Mouse (Mus musculus) midbrain, embryonic 11.5 days (tissue): ENCODE data around the gene Ssr2. TPM values are rescaled to one million over a fixed set of nuclear protein-coding genes. Genes with fewer than 3 reads are reported as not detected.

Experiments
- ATAC-seq: fragments of 200-750 bp; cut with Nextera tagmentation; 2 replicates; pipeline ENCODE4 v1.8.0; 2017; ENCODE audit warnings: moderate TSS enrichment, moderate library complexity; ENCODE audit not compliant: low FRiP score
- DNase-seq: peaks from one replicate; pipeline ENCODE4 v3.0.0; 2015; ENCODE audit warnings: low spot score; ENCODE audit errors: missing footprints
- H3K27ac ChIP-seq: fragments of 300-500 bp; sonication (generic); 2 replicates; pipeline ENCODE4 v1.5.1; 2014; ENCODE audit warnings: low read depth, low read length
- H3K27me3 ChIP-seq: fragments of 300-500 bp; sonication (generic); 2 replicates; pipeline ENCODE4 v1.6.1; 2014; ENCODE audit warnings: mild to moderate bottlenecking, low read length, moderate library complexity, mixed read lengths; ENCODE audit not compliant: control insufficient read depth, insufficient read depth
- H3K36me3 ChIP-seq: fragments of 300-500 bp; sonication (generic); 2 replicates; pipeline ENCODE4 v1.6.1; 2014; ENCODE audit warnings: mild to moderate bottlenecking, low read length, moderate library complexity, mixed read lengths; ENCODE audit not compliant: control insufficient read depth, insufficient read depth
- H3K4me1 ChIP-seq: fragments of 300-500 bp; sonication (generic); 2 replicates; pipeline ENCODE4 v1.6.1; 2014; ENCODE audit warnings: low read length; ENCODE audit not compliant: control insufficient read depth, insufficient read depth
- H3K4me2 ChIP-seq: fragments of 300-500 bp; sonication (generic); 2 replicates; pipeline ENCODE4 v1.6.1; 2014; ENCODE audit warnings: mild to moderate bottlenecking, moderate library complexity
- H3K4me3 ChIP-seq: fragments of 300-500 bp; sonication (generic); 2 replicates; pipeline ENCODE4 v1.5.1; 2014; ENCODE audit warnings: low read depth, low read length
- H3K9ac ChIP-seq: fragments of 300-500 bp; sonication (generic); 2 replicates; pipeline ENCODE4 v1.6.1; 2014; ENCODE audit warnings: low read length
- H3K9me3 ChIP-seq: fragments of 300-500 bp; sonication (generic); 2 replicates; pipeline ENCODE4 v1.6.1; 2016; ENCODE audit warnings: low read length; ENCODE audit not compliant: control insufficient read depth
- WGBS: fragments of 180-500 bp; shearing (Covaris S2); extraction: QIAGEN DNeasy Blood & Tissue Kit; methylation state at CpG from one replicate; pipeline ENCODE4 v1.1.7; 2014; 5-methylcytosine and 5-hydroxymethylcytosine counted together
- polyA plus RNA-seq: library from polyadenylated mRNA; unstranded; fragments of >200 nt; fragmentation: Nextera tagmentation; extraction: Ambion mirVana; gene quantifications from 2 replicates; pipeline ENCODE4 v1.2.1, GENCODE M21; 2014

Gene Ssr2
- polyA plus RNA-seq, 1 experiment from 2014 or later, result 154 TPM

- Histone ChIP-seq H3K4me3 (peak within 1 kb of the TSS; percentile 96), H3K27me3 (no peaks in the 10 kb centered on the region), H3K9ac (peak within 1 kb of the TSS; percentile 100), H3K36me3 (peaks cover 13% of the 10 kb centered on the region), H3K4me1 (peaks cover 58% of the 10 kb centered on the region), H3K4me2 (peak within 1 kb of the TSS; percentile 96), H3K27ac (peak within 1 kb of the TSS; percentile 97), H3K9me3 (no peaks in the 10 kb centered on the region)
- 0% methylated on average over 16 of the region's 31 CpGs for WGBS
- ATAC-seq (no peak), DNase-seq (no peak)
Measured at GRCm38 (mm10) chr3:88532299-88532674, 43.4 kb upstream of the Ssr2 start, which contains the start of gene Mex3a. Gene Mex3a, plus strand, starts transcription at chr3:88532395.

DNA sequence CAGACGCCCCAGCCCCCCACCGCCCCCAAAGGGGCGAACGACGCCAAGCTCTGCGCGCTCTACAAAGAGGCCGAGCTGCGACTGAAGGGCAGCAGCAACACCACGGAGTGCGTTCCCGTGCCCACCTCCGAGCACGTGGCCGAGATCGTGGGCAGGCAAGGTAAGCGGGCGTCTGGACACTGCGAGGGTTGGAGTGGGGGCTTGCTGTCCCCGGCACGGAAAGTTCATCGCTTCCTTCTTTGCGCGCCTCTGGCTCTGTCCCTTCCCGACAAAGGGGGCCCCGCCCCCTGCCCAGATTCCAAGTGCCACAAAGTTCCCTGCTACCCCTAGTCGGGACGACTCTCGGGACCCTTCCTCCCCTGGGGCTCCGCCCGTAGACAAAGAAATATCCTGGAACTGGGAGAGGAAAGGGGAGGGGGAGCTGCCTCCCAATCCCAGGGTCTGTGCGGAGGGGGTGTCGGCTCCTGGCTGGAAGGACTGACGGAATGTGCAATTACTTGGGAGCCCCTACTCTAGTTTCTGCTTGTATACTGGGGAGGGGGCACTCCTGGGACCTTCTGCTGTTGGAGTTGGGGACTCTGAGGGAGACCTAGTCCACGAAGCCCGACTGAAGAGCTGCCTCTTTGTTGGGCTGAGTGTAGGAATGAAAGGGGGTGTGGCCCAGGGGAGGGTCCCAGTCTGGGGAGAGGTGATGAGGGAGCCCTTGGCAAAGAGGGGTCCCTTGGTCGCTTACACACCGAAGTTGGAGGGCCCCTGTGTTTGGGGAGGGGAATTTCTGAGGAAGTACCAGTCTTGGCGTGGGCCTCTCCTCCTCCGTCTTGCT, 42.8 kb upstream of the Ssr2 start:
- ATAC-seq (peak; percentile 10), DNase-seq (peak; percentile 97)
- Histone ChIP-seq H3K4me2 (peak overlapping the region; percentile 96), H3K9ac (peak overlapping the region; percentile 100), H3K27me3 (no peaks in the 10 kb centered on the region), H3K27ac (peak overlapping the region; percentile 97), H3K36me3 (peaks cover 17% of the 10 kb centered on the region), H3K4me1 (peaks cover 59% of the 10 kb centered on the region), H3K9me3 (no peaks in the 10 kb centered on the region), H3K4me3 (peak overlapping the region; percentile 96)
- WGBS, result under 1% methylated on average over 39 of the region's 40 CpGs

- 2% methylated on average over 4 of the region's 5 CpGs for WGBS
- H3K9ac ChIP-seq, result peak overlapping the region; percentile 100
- H3K27me3 ChIP-seq, result no peaks in the 10 kb centered on the region
- H3K4me1 ChIP-seq, result peaks cover 63% of the 10 kb centered on the region
- peak overlapping the region; percentile 96 for H3K4me2 ChIP-seq
- H3K9me3 ChIP-seq, result no peaks in the 10 kb centered on the region
- ATAC-seq, result no peak
- peak; percentile 88 for DNase-seq
- H3K36me3 ChIP-seq, result peaks cover 17% of the 10 kb centered on the region
- peak overlapping the region; percentile 97 for H3K27ac ChIP-seq
- H3K4me3 ChIP-seq, result peak overlapping the region; percentile 96
Measured at GRCm38 (mm10) chr3:88533706-88534105, 42.0 kb upstream of the Ssr2 start.

GRCm38 (mm10) chr3:88535005-88535404, 40.7 kb upstream of the Ssr2 start:
- peaks cover 61% of the 10 kb centered on the region for H3K4me1 ChIP-seq
- DNase-seq, result peak; percentile 89

DNA sequence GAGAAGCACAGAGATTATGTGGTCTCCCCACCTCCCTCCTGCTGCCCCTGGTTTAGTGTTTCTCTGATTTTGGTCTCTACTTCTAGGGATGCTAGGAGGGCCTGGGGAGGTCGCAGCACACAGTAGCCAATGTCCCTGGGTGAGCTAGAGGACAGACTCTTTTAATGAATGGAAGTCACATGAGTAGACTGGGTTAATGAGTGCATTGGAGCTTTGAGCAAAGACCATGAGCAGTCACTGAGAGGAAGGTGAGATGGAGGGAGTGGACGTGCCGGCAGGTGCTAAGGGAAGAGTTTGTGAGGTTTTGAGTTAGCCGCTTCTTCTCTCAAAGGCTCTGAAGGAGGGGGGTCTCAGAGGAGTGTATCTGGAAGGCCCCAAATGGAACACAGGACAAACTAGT, 40.1 kb upstream of the Ssr2 start:
- DNase-seq (peak; percentile 91), ATAC-seq (no peak)
- Histone ChIP-seq H3K4me1 (peaks cover 62% of the 10 kb centered on the region), H3K27ac (peak overlapping the region; percentile 47), H3K9ac (peak overlapping the region; percentile 100), H3K4me2 (peak overlapping the region; percentile 96), H3K4me3 (peak overlapping the region; percentile 96), H3K9me3 (no peaks in the 10 kb centered on the region), H3K27me3 (no peaks in the 10 kb centered on the region), H3K36me3 (peaks cover 20% of the 10 kb centered on the region)
- 33% methylated on average over 4 of the region's 4 CpGs for WGBS

More at GRCm38 (mm10) chr3:88535005-88535404, 40.7 kb upstream of the Ssr2 start:
- Histone ChIP-seq H3K9ac (peak overlapping the region; percentile 100), H3K4me3 (peak overlapping the region; percentile 96), H3K9me3 (no peaks in the 10 kb centered on the region), H3K4me2 (peak overlapping the region; percentile 96), H3K27me3 (no peaks in the 10 kb centered on the region), H3K36me3 (peaks cover 17% of the 10 kb centered on the region), H3K27ac (peak overlapping the region; percentile 47)
- 2% methylated on average over 3 of the region's 3 CpGs for WGBS
- no peak for ATAC-seq

DNA sequence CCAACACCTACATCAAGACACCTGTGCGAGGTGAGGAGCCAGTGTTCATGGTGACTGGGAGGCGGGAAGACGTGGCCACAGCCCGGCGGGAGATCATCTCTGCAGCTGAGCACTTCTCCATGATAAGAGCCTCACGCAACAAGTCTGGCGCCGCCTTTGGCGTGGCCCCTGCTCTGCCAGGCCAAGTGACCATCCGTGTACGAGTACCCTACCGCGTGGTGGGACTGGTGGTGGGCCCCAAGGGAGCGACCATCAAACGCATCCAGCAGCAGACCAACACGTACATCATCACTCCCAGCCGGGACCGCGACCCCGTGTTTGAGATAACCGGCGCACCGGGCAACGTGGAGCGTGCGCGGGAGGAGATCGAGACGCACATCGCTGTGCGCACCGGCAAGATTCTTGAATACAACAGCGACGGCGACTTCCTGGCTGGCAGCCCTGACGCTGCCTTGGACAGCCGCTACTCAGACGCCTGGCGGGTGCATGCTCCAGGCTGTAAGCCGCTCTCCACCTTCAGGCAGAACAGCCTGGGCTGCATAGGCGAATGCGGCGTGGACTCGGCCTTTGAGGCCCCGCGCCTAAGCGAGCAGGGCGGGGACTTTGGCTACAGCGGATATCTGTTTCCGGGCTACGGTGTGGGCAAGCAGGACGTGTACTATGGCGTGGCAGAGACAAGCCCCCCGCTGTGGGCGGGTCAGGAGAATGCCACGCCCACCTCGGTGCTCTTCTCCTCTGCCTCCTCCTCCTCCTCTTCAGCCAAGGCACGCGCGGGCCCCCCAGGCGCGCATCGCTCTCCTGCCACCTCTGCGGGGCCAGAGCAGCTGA, 39.4 kb upstream of the Ssr2 start:
- Histone ChIP-seq H3K36me3 (peaks cover 20% of the 10 kb centered on the region), H3K4me2 (peak overlapping the region; percentile 96), H3K27ac (peak overlapping the region; percentile 51), H3K4me1 (peaks cover 66% of the 10 kb centered on the region), H3K27me3 (no peaks in the 10 kb centered on the region), H3K9ac (peak overlapping the region; percentile 100), H3K4me3 (peak overlapping the region; percentile 96), H3K9me3 (no peaks in the 10 kb centered on the region)
- 5% methylated on average over 64 of the region's 64 CpGs for WGBS
- ATAC-seq (peak; percentile 4), DNase-seq (peak; percentile 96)

- Histone ChIP-seq H3K36me3 (peaks cover 20% of the 10 kb centered on the region), H3K4me1 (peaks cover 66% of the 10 kb centered on the region), H3K27me3 (no peaks in the 10 kb centered on the region), H3K9me3 (no peaks in the 10 kb centered on the region), H3K9ac (peak overlapping the region; percentile 100), H3K27ac (peak overlapping the region; percentile 51), H3K4me3 (peak overlapping the region; percentile 96), H3K4me2 (peak overlapping the region; percentile 96)
- 54% methylated on average over 6 of the region's 6 CpGs for WGBS
- peak; percentile 90 for DNase-seq
- no peak for ATAC-seq
Measured at GRCm38 (mm10) chr3:88537146-88537545, 38.5 kb upstream of the Ssr2 start.

- Histone ChIP-seq H3K4me1 (peaks cover 66% of the 10 kb centered on the region), H3K9ac (peak overlapping the region; percentile 1), H3K36me3 (peaks cover 20% of the 10 kb centered on the region), H3K27ac (peak overlapping the region; percentile 22), H3K4me3 (0 out of 2 replicates have a peak overlapping the region, but pooled peaks have one; percentile 4), H3K9me3 (no peaks in the 10 kb centered on the region), H3K27me3 (no peaks in the 10 kb centered on the region), H3K4me2 (peak overlapping the region; percentile 26)
- ATAC-seq (peak; percentile 15; the same call in 1 of the 2 replicates), DNase-seq (peak; percentile 94)
- WGBS, result 14% methylated on average over 9 of the region's 9 CpGs
Measured at GRCm38 (mm10) chr3:88538271-88539145, 37.2 kb upstream of the Ssr2 start.
